10 mouse cellular contexts compared by ENCODE assay signal in genomic region chrX:111537859-111538258, GRCm38 (mm10). TPM values are rescaled to one million over a fixed set of nuclear protein-coding genes. Genes with fewer than 3 reads are reported as not detected.
DNase-seq lines count a peak whose midpoint lies in the region; ATAC-seq and TF ChIP-seq lines count a peak whose summit lies in the region.
"Had no signal": no experiment of that assay in that cellular context is flagged by ENCODE, and none has a peak within 500 bp of the region (broad histone marks: within the 10 kb centered on the region; RNA-seq: fewer than 3 reads in every experiment).

TSS of gene Rps6ka6 (minus strand) at chrX:111537959.

- no peak for TF ChIP-seq EP300 in heart, adult 2 months (IDR thresholded peaks at IDR 0.05; ENCODE audit: insufficient read depth, low read depth, low read length)

- WGBS in heart, embryonic 14.5 days: 59% methylated on average over 10 of the region's 10 CpGs
- 61% methylated on average over 10 of the region's 10 CpGs for WGBS in heart, adult 2 months
- 66% methylated on average over 10 of the region's 10 CpGs for WGBS in embryonic facial prominence, embryonic 10.5 days
- WGBS in hindbrain, embryonic 13.5 days: 74% methylated on average over 10 of the region's 10 CpGs
- 77% methylated on average over 10 of the region's 10 CpGs for WGBS in midbrain, embryonic 12.5 days

- no peak for TF ChIP-seq POLR2A in heart, adult 2 months (IDR thresholded peaks at IDR 0.05; ENCODE audit: insufficient read depth, low read depth, low read length)

- intact Hi-C loops in heart, adult 2 months (cut with DNase I): no loop called here

- H3K9ac ChIP-seq in heart, embryonic 14.5 days (ENCODE audit: low read length): no peak within 1 kb of the TSS
- no peak within 1 kb of the TSS for H3K9ac ChIP-seq in heart, adult 2 months (ENCODE audit: low read depth, low read length)
- H3K9ac ChIP-seq in hindbrain, embryonic 13.5 days: no peak within 1 kb of the TSS
- no peak within 1 kb of the TSS for H3K9ac ChIP-seq in midbrain, embryonic 12.5 days (replicated peaks)
- H3K9ac ChIP-seq: heart, embryonic 13.5 days had no signal

- no peak for TF ChIP-seq CTCF in heart, adult 2 months (IDR thresholded peaks at IDR 0.05)

- H3K9me3 ChIP-seq in heart, embryonic 14.5 days (ENCODE audit: control insufficient read depth, low read length): no peaks in the 10 kb centered on the region
- H3K9me3 ChIP-seq in embryonic facial prominence, embryonic 10.5 days: no peaks in the 10 kb centered on the region
- no peaks in the 10 kb centered on the region for H3K9me3 ChIP-seq in hindbrain, embryonic 13.5 days
- H3K9me3 ChIP-seq in midbrain, embryonic 12.5 days: no peaks in the 10 kb centered on the region
- H3K9me3 ChIP-seq: heart, embryonic 13.5 days had no signal

- H3K4me1 ChIP-seq in heart, embryonic 14.5 days (ENCODE audit: control insufficient read depth in 2 of 2, insufficient read depth in 2 of 2, low read length in 2 of 2): no peaks in the 10 kb centered on the region
- H3K4me1 ChIP-seq in heart, adult 2 months (ENCODE audit: control insufficient read depth, insufficient read depth, low read length): no peaks in the 10 kb centered on the region
- no peaks in the 10 kb centered on the region for H3K4me1 ChIP-seq in embryonic facial prominence, embryonic 10.5 days
- H3K4me1 ChIP-seq in hindbrain, embryonic 13.5 days (replicated peaks): no peaks in the 10 kb centered on the region
- no peaks in the 10 kb centered on the region for H3K4me1 ChIP-seq in midbrain, embryonic 12.5 days
- H3K4me1 ChIP-seq: heart, embryonic 13.5 days had no signal

- no peak within 1 kb of the TSS for H3K4me3 ChIP-seq in heart, embryonic 14.5 days (ENCODE audit: control insufficient read depth in 1 of 2, insufficient read depth in 1 of 2, low read depth in 1 of 2, low read length in 2 of 2)
- H3K4me3 ChIP-seq in heart, adult 2 months: no peak within 1 kb of the TSS
- no peak within 1 kb of the TSS for H3K4me3 ChIP-seq in embryonic facial prominence, embryonic 10.5 days
- H3K4me3 ChIP-seq in hindbrain, embryonic 13.5 days: no peak within 1 kb of the TSS
- H3K4me3 ChIP-seq in midbrain, embryonic 12.5 days: no peak within 1 kb of the TSS
- H3K4me3 ChIP-seq: heart, embryonic 13.5 days had no signal

- no peak within 1 kb of the TSS for H3K4me2 ChIP-seq in heart, embryonic 14.5 days (ENCODE audit: low read length)
- H3K4me2 ChIP-seq in hindbrain, embryonic 13.5 days: no peak within 1 kb of the TSS
- H3K4me2 ChIP-seq in midbrain, embryonic 12.5 days (replicated peaks): no peak within 1 kb of the TSS
- H3K4me2 ChIP-seq: heart, embryonic 13.5 days had no signal

- ATAC-seq in heart, embryonic 14.5 days (ENCODE audit: insufficient number of reproducible peaks, insufficient read depth, low FRiP score, low read depth): no peak
- no peak for ATAC-seq in hindbrain, embryonic 13.5 days (ENCODE audit: low FRiP score)
- no peak for ATAC-seq in midbrain, embryonic 12.5 days (ENCODE audit: low FRiP score, low read depth)

- no peak for DNase-seq in heart, adult 2 months
- DNase-seq in embryonic facial prominence, embryonic 10.5 days (ENCODE audit: low spot score): no peak
- no peak for DNase-seq in left cerebral cortex, adult 8-10 months (ENCODE audit: low spot score in 2 of 2)
- no peak for DNase-seq in cerebellum, adult 11-12 months
- DNase-seq in thymus, postnatal 10 days (ENCODE audit: low spot score in 2 of 2): no peak
- DNase-seq: lung, postnatal 10 days had no signal

- H3K36me3 ChIP-seq in heart, embryonic 14.5 days (ENCODE audit: control insufficient read depth, insufficient read depth, low read length): no peaks in the 10 kb centered on the region
- no peaks in the 10 kb centered on the region for H3K36me3 ChIP-seq in heart, adult 2 months (ENCODE audit: control insufficient read depth, insufficient read depth, low read length)
- no peaks in the 10 kb centered on the region for H3K36me3 ChIP-seq in embryonic facial prominence, embryonic 10.5 days (replicated peaks)
- no peaks in the 10 kb centered on the region for H3K36me3 ChIP-seq in hindbrain, embryonic 13.5 days
- no peaks in the 10 kb centered on the region for H3K36me3 ChIP-seq in midbrain, embryonic 12.5 days
- H3K36me3 ChIP-seq: heart, embryonic 13.5 days had no signal

- H3K27me3 ChIP-seq in heart, embryonic 14.5 days (ENCODE audit: control insufficient read depth, insufficient read depth, low read length): no peaks in the 10 kb centered on the region
- H3K27me3 ChIP-seq in heart, adult 2 months (ENCODE audit: control insufficient read depth, insufficient read depth, low read length): no peaks in the 10 kb centered on the region
- H3K27me3 ChIP-seq in embryonic facial prominence, embryonic 10.5 days (replicated peaks; ENCODE audit: low read depth, poor library complexity, severe bottlenecking): no peaks in the 10 kb centered on the region
- H3K27me3 ChIP-seq in hindbrain, embryonic 13.5 days: no peaks in the 10 kb centered on the region
- no peaks in the 10 kb centered on the region for H3K27me3 ChIP-seq in midbrain, embryonic 12.5 days
- H3K27me3 ChIP-seq: heart, embryonic 13.5 days had no signal

- no peaks in the 10 kb centered on the region for H3K79me2 ChIP-seq in heart, adult 2 months (replicated peaks; ENCODE audit: control insufficient read depth, insufficient read depth, low read length)

- H3K27ac ChIP-seq in heart, embryonic 14.5 days (replicated peaks in 1 of 2; ENCODE audit: control insufficient read depth in 1 of 2, insufficient read depth in 1 of 2, low read depth in 2 of 2, low read length in 2 of 2): no peak within 1 kb of the TSS
- no peak within 1 kb of the TSS for H3K27ac ChIP-seq in heart, adult 2 months
- H3K27ac ChIP-seq in embryonic facial prominence, embryonic 10.5 days (replicated peaks): no peak within 1 kb of the TSS
- no peak within 1 kb of the TSS for H3K27ac ChIP-seq in hindbrain, embryonic 13.5 days
- no peak within 1 kb of the TSS for H3K27ac ChIP-seq in midbrain, embryonic 12.5 days (replicated peaks)
- H3K27ac ChIP-seq: heart, embryonic 13.5 days had no signal

RNA-seq across cellular contexts. Expression of gene Rps6ka6, which starts in this region (rescaled TPM):
- polyA plus RNA-seq in heart, embryonic 14.5 days (2014; fragmentation: Nextera tagmentation; extraction: Ambion mirVana): 9.0 and 10.2 TPM in 2 replicates
- under 1 TPM; 0.16 TPM for total RNA-seq in heart, adult 2 months (2021)
- 0.12 and 0.21 TPM in 2 replicates for polyA plus RNA-seq in heart, adult 2 months (2012; rRNA removed)
- 95.8 and 103 TPM in 2 replicates for polyA plus RNA-seq in embryonic facial prominence, embryonic 10.5 days (2016; fragmentation: Nextera tagmentation; extraction: Ambion mirVana)
- 38.1 and 38.6 TPM in 2 replicates for polyA plus RNA-seq in hindbrain, embryonic 13.5 days (2015; fragmentation: Nextera tagmentation; extraction: Ambion mirVana)
- polyA plus RNA-seq in midbrain, embryonic 12.5 days (2016; fragmentation: Nextera tagmentation; extraction: Ambion mirVana): 53.2 and 58.8 TPM in 2 replicates
- total RNA-seq in left cerebral cortex, adult 8-10 months (2022): 1 to 10 TPM; 3.4 to 5.6 (median 4.5) TPM
